Mouse (Mus musculus): ENCODE results near the gene Wfdc1. TPM values are rescaled to one million over a fixed set of nuclear protein-coding genes. Genes with fewer than 3 reads are reported as not detected.

Gene Wfdc1
- total and polyA plus RNA-seq, 3 experiments = not detected

DNA sequence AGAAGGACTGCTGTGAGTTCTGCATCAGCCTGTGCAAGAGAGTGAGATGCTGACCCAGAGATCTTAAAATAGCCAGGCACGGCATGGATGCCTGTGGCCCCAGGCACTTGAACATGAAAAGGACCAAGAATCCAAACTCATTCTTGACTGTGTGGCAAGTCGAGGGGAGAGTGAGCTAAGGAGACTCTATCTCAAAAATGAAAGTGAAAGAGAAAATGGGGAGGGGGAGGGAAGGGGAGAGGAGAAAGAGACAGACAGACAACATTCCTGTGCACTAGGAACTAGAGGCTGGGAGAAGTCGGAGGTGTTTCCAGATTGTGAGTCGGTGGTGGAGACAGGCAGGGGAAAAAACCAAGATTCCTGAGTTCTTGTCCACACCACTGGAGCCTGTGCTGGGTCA lies 57.5 kb downstream of the Wfdc1 start:
- Histone ChIP-seq H3K36me3 (replicated peaks) (no peaks in the 10 kb centered on the region), H3K27me3 (ENCODE audit: insufficient read depth, low read length) (0 out of 2 replicates have a peak, but pooled peaks cover 3% of the 10 kb centered on the region), H3K9me3 (replicated peaks) (no peaks in the 10 kb centered on the region), H3K4me1 (ENCODE audit: insufficient read depth, low read depth, low read length) (no peaks in the 10 kb centered on the region), H3K4me3 (ENCODE audit: low read depth, low read length) (no peak overlapping the region)
- ATAC-seq (ENCODE audit: extremely low read depth, insufficient number of reproducible peaks, low FRiP score, poor library complexity, severe bottlenecking) (no peak), DNase-seq (ENCODE audit: low spot score) (no peak)
- TF ChIP-seq CTCF (IDR thresholded peaks at IDR 0.05; ENCODE audit: low read depth, low read length) (no peak), GATA2 (IDR thresholded peaks at IDR 0.05; ENCODE audit: borderline replicate concordance, low read depth, low read length) (no peak), POLR2AphosphoS5 (IDR thresholded peaks at IDR 0.05; ENCODE audit: insufficient replicate concordance, low read depth, low read length) (no peak), TAL1 (conservative IDR thresholded peaks at IDR 0.05; ENCODE audit: low read depth, low read length) (no peak), GATA1 (IDR thresholded peaks at IDR 0.05; ENCODE audit: borderline replicate concordance, low read length) (no peak)

DNA sequence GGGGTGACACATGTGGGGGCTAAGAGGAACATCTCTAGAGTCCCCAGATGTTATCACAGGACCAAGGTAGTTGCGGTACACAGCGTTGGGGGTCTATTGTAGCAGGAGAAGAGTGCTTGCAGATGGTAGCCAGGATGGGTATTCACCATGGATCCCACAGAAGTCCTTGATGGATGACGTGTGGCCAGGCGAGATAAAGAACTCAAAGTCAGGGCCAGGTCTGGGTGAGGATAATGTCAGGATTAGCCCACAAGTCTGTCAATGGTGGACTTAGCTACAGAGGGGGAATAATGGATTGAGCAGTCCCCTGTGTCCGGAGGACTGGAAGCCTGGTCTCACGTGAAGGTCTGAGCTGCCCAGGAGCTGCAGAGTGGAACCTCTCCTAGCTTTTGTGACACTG lies 58.4 kb downstream of the Wfdc1 start:
- H3K9me3 ChIP-seq (replicated peaks) = no peaks in the 10 kb centered on the region
- H3K36me3 ChIP-seq (replicated peaks) = no peaks in the 10 kb centered on the region
- no peaks in the 10 kb centered on the region for H3K4me1 ChIP-seq (ENCODE audit: insufficient read depth, low read depth, low read length)
- TF ChIP-seq GATA1 (IDR thresholded peaks at IDR 0.05; ENCODE audit: borderline replicate concordance, low read length) = no peak
- TF ChIP-seq CTCF (IDR thresholded peaks at IDR 0.05; ENCODE audit: low read depth, low read length) = no peak
- H3K4me3 ChIP-seq (ENCODE audit: low read depth, low read length) = no peak overlapping the region
- ATAC-seq (ENCODE audit: extremely low read depth, insufficient number of reproducible peaks, low FRiP score, poor library complexity, severe bottlenecking) (no peak), DNase-seq (ENCODE audit: low spot score) (no peak)
- H3K27me3 ChIP-seq (ENCODE audit: insufficient read depth, low read length) = 0 out of 2 replicates have a peak, but pooled peaks cover 3% of the 10 kb centered on the region

DNA sequence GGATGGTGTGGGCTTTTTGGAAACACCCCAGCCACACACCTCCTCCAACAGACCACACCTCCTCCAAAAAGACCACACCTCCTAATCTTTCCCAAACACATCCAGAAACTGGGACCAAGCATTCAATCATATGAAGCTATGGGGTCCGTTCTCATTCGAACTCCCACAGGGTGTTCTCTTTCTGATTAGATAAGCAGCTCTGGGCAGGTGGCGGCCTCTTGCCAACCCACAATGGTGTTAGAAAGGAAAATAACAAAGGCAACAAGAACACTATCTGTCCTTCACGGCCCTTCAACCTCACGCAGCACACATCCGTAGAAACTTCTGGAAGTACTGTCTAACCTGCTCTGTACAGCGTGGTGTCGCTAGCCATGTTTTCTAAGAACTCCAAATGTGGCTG lies 60.9 kb downstream of the Wfdc1 start:
- Histone ChIP-seq H3K27me3 (ENCODE audit: insufficient read depth, low read length) (0 out of 2 replicates have a peak, but pooled peaks cover 3% of the 10 kb centered on the region), H3K4me1 (ENCODE audit: insufficient read depth, low read depth, low read length) (no peaks in the 10 kb centered on the region), H3K4me3 (ENCODE audit: low read depth, low read length) (no peak overlapping the region), H3K9me3 (replicated peaks) (no peaks in the 10 kb centered on the region), H3K36me3 (replicated peaks) (no peaks in the 10 kb centered on the region)
- ATAC-seq (ENCODE audit: extremely low read depth, insufficient number of reproducible peaks, low FRiP score, poor library complexity, severe bottlenecking) (no peak), DNase-seq (ENCODE audit: low spot score) (no peak)
- no peak for TF ChIP-seq TAL1 (conservative IDR thresholded peaks at IDR 0.05; ENCODE audit: low read depth, low read length)
- TF ChIP-seq GATA2 (IDR thresholded peaks at IDR 0.05; ENCODE audit: borderline replicate concordance, low read depth, low read length) = no peak
- TF ChIP-seq GATA1 (IDR thresholded peaks at IDR 0.05; ENCODE audit: borderline replicate concordance, low read length) = no peak
- no peak for TF ChIP-seq POLR2AphosphoS5 (IDR thresholded peaks at IDR 0.05; ENCODE audit: insufficient replicate concordance, low read depth, low read length)
- no peak for TF ChIP-seq CTCF (IDR thresholded peaks at IDR 0.05; ENCODE audit: low read depth, low read length)

DNA sequence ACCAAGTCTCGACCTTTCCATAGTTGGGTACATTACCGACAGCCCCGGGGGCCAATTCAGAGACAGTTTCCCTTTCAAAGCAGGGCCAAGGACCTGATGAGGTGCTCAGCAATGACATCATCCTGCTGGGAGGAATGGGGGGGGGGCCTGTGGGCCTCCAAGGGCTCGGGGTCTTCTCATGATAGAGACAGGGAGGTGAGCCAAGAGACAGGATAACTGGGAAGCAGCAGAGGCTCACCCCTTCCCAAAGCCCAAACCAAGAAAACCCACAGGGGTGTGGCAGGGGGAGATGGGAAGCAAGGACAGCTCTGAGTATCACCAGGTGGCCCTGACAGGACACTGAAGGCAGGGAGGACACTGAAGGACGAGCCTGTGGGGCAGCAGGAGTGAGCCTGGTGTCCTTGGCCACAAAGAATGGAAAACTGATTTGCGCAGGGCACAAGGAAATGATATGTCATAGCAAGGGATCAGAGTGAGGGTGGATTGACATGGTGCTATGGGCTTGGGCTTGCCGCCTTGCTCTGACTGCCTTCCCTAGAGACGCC lies 62.3 kb downstream of the Wfdc1 start:
- Histone ChIP-seq H3K4me1 (ENCODE audit: insufficient read depth, low read depth, low read length) (no peaks in the 10 kb centered on the region), H3K4me3 (ENCODE audit: low read depth, low read length) (no peak overlapping the region), H3K27me3 (ENCODE audit: insufficient read depth, low read length) (0 out of 2 replicates have a peak, but pooled peaks cover 3% of the 10 kb centered on the region), H3K36me3 (replicated peaks) (no peaks in the 10 kb centered on the region), H3K9me3 (replicated peaks) (no peaks in the 10 kb centered on the region)
- no peak for TF ChIP-seq POLR2AphosphoS5 (IDR thresholded peaks at IDR 0.05; ENCODE audit: insufficient replicate concordance, low read depth, low read length)
- TF ChIP-seq GATA1 (IDR thresholded peaks at IDR 0.05; ENCODE audit: borderline replicate concordance, low read length) = no peak
- TF ChIP-seq CTCF (IDR thresholded peaks at IDR 0.05; ENCODE audit: low read depth, low read length) = no peak
- no peak for TF ChIP-seq GATA2 (IDR thresholded peaks at IDR 0.05; ENCODE audit: borderline replicate concordance, low read depth, low read length)
- TF ChIP-seq TAL1 (conservative IDR thresholded peaks at IDR 0.05; ENCODE audit: low read depth, low read length) = no peak
- ATAC-seq (ENCODE audit: extremely low read depth, insufficient number of reproducible peaks, low FRiP score, poor library complexity, severe bottlenecking) = no peak
- no peak for DNase-seq (ENCODE audit: low spot score)

DNA sequence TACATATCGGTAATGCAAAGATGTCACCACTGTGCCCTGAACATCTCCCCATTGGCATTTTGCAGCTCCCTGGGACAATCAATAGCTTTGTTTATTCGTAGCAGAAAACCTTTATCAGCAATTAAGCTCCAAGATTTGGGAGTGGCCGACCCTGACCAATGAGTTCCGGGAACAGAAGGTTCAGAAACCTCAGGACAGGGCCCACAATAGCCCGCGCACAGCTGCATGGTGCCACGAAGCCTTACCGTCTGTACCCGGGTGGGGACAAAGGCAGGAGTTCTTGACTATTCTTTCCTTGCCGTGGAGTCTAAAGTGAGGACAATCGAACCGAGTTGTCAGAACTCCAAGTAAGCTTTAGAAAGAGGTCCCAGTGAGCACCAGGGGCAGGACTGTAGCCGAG lies 65.9 kb downstream of the Wfdc1 start:
- Histone ChIP-seq H3K4me3 (ENCODE audit: low read depth, low read length) (no peak overlapping the region), H3K36me3 (replicated peaks) (no peaks in the 10 kb centered on the region), H3K4me1 (ENCODE audit: insufficient read depth, low read depth, low read length) (no peaks in the 10 kb centered on the region), H3K27me3 (ENCODE audit: insufficient read depth, low read length) (no peaks in the 10 kb centered on the region), H3K9me3 (replicated peaks) (no peaks in the 10 kb centered on the region)
- DNase-seq (ENCODE audit: low spot score) = no peak
- no peak for ATAC-seq (ENCODE audit: extremely low read depth, insufficient number of reproducible peaks, low FRiP score, poor library complexity, severe bottlenecking)
- no peak for TF ChIP-seq POLR2AphosphoS5 (IDR thresholded peaks at IDR 0.05; ENCODE audit: insufficient replicate concordance, low read depth, low read length)
- TF ChIP-seq CTCF (IDR thresholded peaks at IDR 0.05; ENCODE audit: low read depth, low read length) = no peak
- TF ChIP-seq TAL1 (conservative IDR thresholded peaks at IDR 0.05; ENCODE audit: low read depth, low read length) = no peak
- no peak for TF ChIP-seq GATA1 (IDR thresholded peaks at IDR 0.05; ENCODE audit: borderline replicate concordance, low read length)
- no peak for TF ChIP-seq GATA2 (IDR thresholded peaks at IDR 0.05; ENCODE audit: borderline replicate concordance, low read depth, low read length)

DNA sequence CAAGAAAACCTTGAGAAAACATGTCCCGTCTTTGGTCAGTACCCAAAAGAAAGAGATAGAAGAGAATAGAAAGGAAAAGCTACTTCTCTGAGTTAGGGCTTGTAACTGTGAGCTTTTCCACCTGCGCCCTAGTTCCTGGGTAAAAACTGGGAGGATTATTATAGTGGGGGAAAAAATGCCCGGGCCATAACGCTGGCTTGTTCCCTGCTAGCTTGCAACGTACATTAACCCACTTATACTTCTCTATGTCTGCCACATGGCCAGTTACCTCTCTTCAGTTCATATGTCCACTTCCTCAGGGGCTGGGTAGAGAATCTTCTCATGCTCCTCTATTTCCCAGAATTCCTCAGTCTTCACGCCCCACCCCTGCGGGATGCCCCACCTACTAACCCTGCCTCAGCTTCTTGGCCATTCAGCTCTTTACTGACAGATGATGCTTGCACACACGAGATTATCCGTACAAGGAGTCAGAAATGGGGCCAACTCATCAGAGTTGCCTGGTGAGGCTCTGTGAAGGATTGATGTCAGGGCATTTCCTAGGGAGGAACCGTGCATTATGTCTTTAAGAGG lies 70.3 kb downstream of the Wfdc1 start:
- H3K4me1 ChIP-seq (ENCODE audit: insufficient read depth, low read depth, low read length) = no peaks in the 10 kb centered on the region
- no peak for TF ChIP-seq POLR2AphosphoS5 (IDR thresholded peaks at IDR 0.05; ENCODE audit: insufficient replicate concordance, low read depth, low read length)
- no peak for TF ChIP-seq GATA2 (IDR thresholded peaks at IDR 0.05; ENCODE audit: borderline replicate concordance, low read depth, low read length)
- TF ChIP-seq GATA1 (IDR thresholded peaks at IDR 0.05; ENCODE audit: borderline replicate concordance, low read length) = no peak
- no peak for TF ChIP-seq TAL1 (conservative IDR thresholded peaks at IDR 0.05; ENCODE audit: low read depth, low read length)
- no peak for TF ChIP-seq CTCF (IDR thresholded peaks at IDR 0.05; ENCODE audit: low read depth, low read length)
- DNase-seq (ENCODE audit: low spot score) = no peak
- H3K4me3 ChIP-seq (ENCODE audit: low read depth, low read length) = no peak overlapping the region
- no peaks in the 10 kb centered on the region for H3K27me3 ChIP-seq (ENCODE audit: insufficient read depth, low read length)
- no peak for ATAC-seq (ENCODE audit: extremely low read depth, insufficient number of reproducible peaks, low FRiP score, poor library complexity, severe bottlenecking)
- no peaks in the 10 kb centered on the region for H3K36me3 ChIP-seq (replicated peaks)
- H3K9me3 ChIP-seq (replicated peaks) = no peaks in the 10 kb centered on the region

All from G1E (cell line).